Mouse (Mus musculus) liver, embryonic 15.5 days (tissue): ENCODE measurements around the gene Ccdc184. TPM values are rescaled to one million over a fixed set of nuclear protein-coding genes. Genes with fewer than 3 reads are reported as not detected.
A peak's percentile ranks its signal among the peaks of the same experiment; 100 is the strongest.

ENCODE experiments used
- ATAC-seq: fragments of 200-750 bp; cut with Nextera tagmentation; 2 replicates; pipeline ENCODE4 v1.8.0; 2017; ENCODE audit warnings: moderate number of reproducible peaks, mild to moderate bottlenecking, moderate library complexity; ENCODE audit not compliant: insufficient read depth
- H3K27ac ChIP-seq: fragments of 300-500 bp; sonication (generic); replicated peaks from 2 replicates; pipeline ENCODE4 v1.5.1; 2015; ENCODE audit warnings: mild to moderate bottlenecking, inconsistent platforms
- H3K27me3 ChIP-seq: fragments of 300-500 bp; sonication (generic); 2 replicates; pipeline ENCODE4 v1.6.1; 2015; ENCODE audit warnings: mild to moderate bottlenecking, inconsistent platforms
- H3K36me3 ChIP-seq: fragments of 300-500 bp; sonication (generic); replicated peaks from 2 replicates; pipeline ENCODE4 v1.6.1; 2015; ENCODE audit warnings: moderate library complexity, mild to moderate bottlenecking, inconsistent platforms
- H3K4me1 ChIP-seq: fragments of 300-500 bp; sonication (generic); replicated peaks from 2 replicates; pipeline ENCODE4 v1.6.1; 2015; ENCODE audit warnings: inconsistent platforms
- H3K4me2 ChIP-seq: fragments of 300-500 bp; sonication (generic); 2 replicates; pipeline ENCODE4 v1.6.1; 2015; ENCODE audit warnings: moderate library complexity, mild to moderate bottlenecking, inconsistent platforms
- H3K4me3 ChIP-seq: fragments of 300-500 bp; sonication (generic); replicated peaks from 2 replicates; pipeline ENCODE4 v1.5.1; 2015; ENCODE audit warnings: mild to moderate bottlenecking, inconsistent platforms
- H3K9ac ChIP-seq: fragments of 300-500 bp; sonication (generic); 2 replicates; pipeline ENCODE4 v1.6.1; 2015; ENCODE audit warnings: moderate library complexity, mild to moderate bottlenecking, inconsistent platforms
- H3K9me3 ChIP-seq: fragments of 300-500 bp; sonication (generic); replicated peaks from 2 replicates; pipeline ENCODE4 v1.6.1; 2016; ENCODE audit warnings: inconsistent platforms
- WGBS: fragments of 180-500 bp; shearing (Covaris S2); methylation state at CpG from one replicate; pipeline ENCODE4 v1.1.7; 2015; ENCODE audit warnings: mixed read lengths; ENCODE audit not compliant: insufficient replicate concordance; 5-methylcytosine and 5-hydroxymethylcytosine counted together
- polyA plus RNA-seq: library from polyadenylated mRNA; unstranded; fragments of >200 nt; fragmentation: Nextera tagmentation; extraction: Ambion mirVana; gene quantifications from 2 replicates; pipeline ENCODE4 v1.2.1, GENCODE M21; 2015

The Ccdc184 gene
- polyA plus RNA-seq, 1 experiment from 2014 or later = 0.06 TPM

DNA sequence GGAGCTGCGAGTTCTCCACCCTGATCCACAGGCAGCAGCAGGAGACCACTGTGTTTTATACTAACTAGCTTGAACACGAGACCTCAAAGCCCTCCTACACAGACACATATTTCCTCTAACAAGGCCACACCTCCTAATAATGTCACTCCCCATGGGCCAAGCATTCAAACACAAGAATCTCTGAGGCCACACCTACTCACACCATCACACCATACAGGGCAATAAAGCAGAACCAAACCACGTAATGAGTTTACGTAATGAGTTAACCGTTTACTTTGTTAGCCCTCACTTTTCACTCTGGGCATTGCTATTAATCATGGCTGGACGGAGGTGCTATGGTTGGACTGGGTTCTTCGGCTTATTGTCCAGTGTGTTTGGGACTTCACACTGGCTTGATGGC, 27.2 kb upstream of the Ccdc184 start:
- H3K9ac ChIP-seq = no peak overlapping the region
- no peak overlapping the region for H3K4me2 ChIP-seq
- no peaks in the 10 kb centered on the region for H3K27me3 ChIP-seq
- no peaks in the 10 kb centered on the region for H3K9me3 ChIP-seq
- no peak overlapping the region for H3K27ac ChIP-seq
- H3K36me3 ChIP-seq = peaks cover 62% of the 10 kb centered on the region
- WGBS = 65% methylated on average over 7 of the region's 7 CpGs
- no peak overlapping the region for H3K4me3 ChIP-seq
- peaks cover 8% of the 10 kb centered on the region for H3K4me1 ChIP-seq
- ATAC-seq = no peak

DNA sequence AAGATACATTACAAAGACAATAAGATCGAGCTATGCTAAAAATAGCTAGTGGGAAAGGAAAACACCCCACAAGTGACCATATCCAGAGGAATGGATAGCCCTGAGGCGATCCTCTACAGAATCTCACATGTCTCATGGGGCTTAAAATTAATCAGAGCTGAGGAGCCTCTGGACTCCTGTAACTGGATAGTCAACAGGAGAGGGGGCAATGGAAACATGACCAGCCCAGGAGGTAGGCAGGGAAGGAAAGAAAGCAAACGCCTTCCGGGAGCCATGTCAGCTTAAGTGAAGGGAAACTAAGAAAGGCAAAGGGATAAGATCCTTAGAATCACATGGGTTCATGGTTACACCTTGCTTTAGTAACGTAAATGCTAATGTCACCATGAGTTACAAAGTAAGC, 26.1 kb upstream of the Ccdc184 start:
- WGBS = 85% methylated on average over 5 of the region's 5 CpGs
- H3K9me3 ChIP-seq = no peaks in the 10 kb centered on the region
- no peak overlapping the region for H3K9ac ChIP-seq
- no peak overlapping the region for H3K4me2 ChIP-seq
- ATAC-seq = no peak
- peaks cover 15% of the 10 kb centered on the region for H3K4me1 ChIP-seq
- H3K27ac ChIP-seq = no peak overlapping the region
- no peaks in the 10 kb centered on the region for H3K27me3 ChIP-seq
- H3K4me3 ChIP-seq = no peak overlapping the region
- peaks cover 52% of the 10 kb centered on the region for H3K36me3 ChIP-seq

DNA sequence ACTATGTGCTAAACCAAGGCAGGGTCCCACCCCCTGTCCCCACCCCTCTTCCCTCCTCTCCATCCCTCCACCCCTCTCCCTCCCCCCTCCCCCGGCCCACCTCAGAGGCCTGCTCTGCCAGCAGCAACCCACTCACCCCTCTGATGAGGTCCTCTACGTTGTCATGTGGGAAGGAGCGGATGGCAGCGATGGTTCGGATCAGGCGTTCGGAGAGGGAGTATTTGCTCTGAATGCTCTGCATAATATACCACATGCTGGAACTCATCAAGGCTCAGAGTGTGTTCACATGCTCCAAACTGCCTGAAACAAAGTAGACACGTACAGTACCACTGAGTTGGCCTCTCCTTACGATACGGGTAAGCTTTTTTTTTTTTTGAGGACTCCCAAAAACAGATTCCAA, 24.4 kb upstream of the Ccdc184 start:
- peaks cover 19% of the 10 kb centered on the region for H3K4me1 ChIP-seq
- no peak overlapping the region for H3K9ac ChIP-seq
- no peak for ATAC-seq
- H3K4me2 ChIP-seq = no peak overlapping the region
- no peaks in the 10 kb centered on the region for H3K9me3 ChIP-seq
- H3K36me3 ChIP-seq = peaks cover 36% of the 10 kb centered on the region
- WGBS = 87% methylated on average over 10 of the region's 10 CpGs
- no peak overlapping the region for H3K27ac ChIP-seq
- H3K4me3 ChIP-seq = no peak overlapping the region
- no peaks in the 10 kb centered on the region for H3K27me3 ChIP-seq

DNA sequence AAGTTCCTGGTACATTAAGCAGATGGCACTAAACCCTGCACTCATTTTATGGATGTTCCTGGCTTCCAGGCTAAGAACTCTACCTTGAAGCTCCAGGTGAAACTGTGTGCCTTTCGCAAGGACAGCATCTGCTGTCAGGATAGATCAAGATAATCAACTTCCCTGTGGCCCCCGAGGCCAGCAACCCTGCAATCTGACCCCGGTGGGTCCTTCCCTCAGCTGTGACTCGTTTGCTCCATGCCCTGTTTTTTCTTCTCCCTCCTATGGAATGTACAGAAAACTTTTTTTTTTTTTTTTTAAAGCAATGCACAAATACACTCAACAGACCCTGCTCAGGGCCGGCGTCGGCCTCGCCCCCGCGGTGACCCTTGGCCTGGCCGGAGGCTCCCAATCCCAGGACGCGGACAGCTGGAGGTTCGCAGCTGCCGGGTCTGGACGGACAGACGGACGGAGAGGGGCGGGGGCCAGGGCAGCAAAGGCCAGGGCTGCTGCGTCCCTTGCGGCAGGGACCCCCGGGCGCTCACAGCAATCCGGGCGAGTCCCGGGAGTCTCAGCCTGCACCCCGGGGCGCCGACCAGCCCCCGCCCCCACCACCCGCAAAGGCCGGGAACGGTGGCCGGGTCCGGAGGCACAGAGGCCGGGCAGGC, 22.0 kb upstream of the Ccdc184 start:
- peak; percentile 68 for ATAC-seq
- Histone ChIP-seq H3K4me1 (peaks cover 19% of the 10 kb centered on the region), H3K27me3 (no peaks in the 10 kb centered on the region), H3K4me3 (peak overlapping the region; percentile 75), H3K9me3 (no peaks in the 10 kb centered on the region), H3K4me2 (peak overlapping the region; percentile 82), H3K27ac (peak overlapping the region; percentile 70), H3K9ac (peak overlapping the region; percentile 86), H3K36me3 (peaks cover 20% of the 10 kb centered on the region)
- WGBS = 1% methylated on average over 35 of the region's 36 CpGs

- peak overlapping the region; percentile 75 for H3K4me3 ChIP-seq
- peak overlapping the region; percentile 70 for H3K27ac ChIP-seq
- H3K4me2 ChIP-seq = peak overlapping the region; percentile 82
- peaks cover 19% of the 10 kb centered on the region for H3K4me1 ChIP-seq
- WGBS = under 1% methylated on average over 38 of the region's 38 CpGs
- H3K36me3 ChIP-seq = peaks cover 13% of the 10 kb centered on the region
- no peaks in the 10 kb centered on the region for H3K27me3 ChIP-seq
- peak; percentile 95 for ATAC-seq
- peak overlapping the region; percentile 86 for H3K9ac ChIP-seq
- H3K9me3 ChIP-seq = no peaks in the 10 kb centered on the region
These were observed 21.3 kb upstream of the Ccdc184 start for GRCm38 (mm10) chr15:98145559-98146181.

- no peak overlapping the region for H3K4me3 ChIP-seq
- H3K9me3 ChIP-seq = no peaks in the 10 kb centered on the region
- no peak for ATAC-seq
- H3K4me1 ChIP-seq = peaks cover 19% of the 10 kb centered on the region
- no peak overlapping the region for H3K27ac ChIP-seq
- H3K9ac ChIP-seq = no peak overlapping the region
- 71% methylated on average over 3 of the region's 3 CpGs for WGBS
- no peak overlapping the region for H3K4me2 ChIP-seq
- H3K27me3 ChIP-seq = no peaks in the 10 kb centered on the region
- H3K36me3 ChIP-seq = no peaks in the 10 kb centered on the region
These were observed 18.6 kb upstream of the Ccdc184 start for GRCm38 (mm10) chr15:98148356-98148755.

- Histone ChIP-seq H3K4me1 (peaks cover 16% of the 10 kb centered on the region), H3K27ac (no peak overlapping the region), H3K27me3 (no peaks in the 10 kb centered on the region), H3K4me3 (no peak overlapping the region), H3K9ac (no peak overlapping the region), H3K4me2 (no peak overlapping the region), H3K36me3 (no peaks in the 10 kb centered on the region), H3K9me3 (no peaks in the 10 kb centered on the region)
- WGBS = 60% methylated on average over 10 of the region's 10 CpGs
- ATAC-seq = no peak
These were observed 17.8 kb upstream of the Ccdc184 start for GRCm38 (mm10) chr15:98149166-98149602.

DNA sequence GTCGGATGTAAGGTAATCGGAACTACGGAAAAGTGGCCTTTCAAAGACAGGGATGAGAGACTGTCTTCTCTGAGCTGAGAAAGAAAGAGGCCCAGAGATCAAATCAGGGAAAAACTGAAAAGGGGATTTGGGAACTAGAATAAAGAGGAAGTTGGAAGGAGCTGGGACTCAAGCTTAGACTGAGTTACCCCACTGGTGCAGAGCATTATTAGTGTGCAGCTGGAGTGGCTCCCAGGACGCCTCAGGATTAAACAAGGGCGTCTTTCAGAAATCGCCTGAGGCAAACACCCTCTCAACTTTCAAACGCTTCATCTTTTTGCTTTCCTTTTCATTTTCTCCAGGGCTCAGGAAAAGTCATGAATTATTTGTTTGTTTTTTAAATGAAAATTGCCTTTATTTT, 14.0 kb upstream of the Ccdc184 start:
- Histone ChIP-seq H3K9ac (no peak overlapping the region), H3K4me3 (no peak overlapping the region), H3K4me1 (no peaks in the 10 kb centered on the region), H3K27ac (no peak overlapping the region), H3K36me3 (no peaks in the 10 kb centered on the region), H3K4me2 (no peak overlapping the region), H3K9me3 (no peaks in the 10 kb centered on the region), H3K27me3 (no peaks in the 10 kb centered on the region)
- 78% methylated on average over 7 of the region's 7 CpGs for WGBS
- no peak for ATAC-seq

- WGBS = 32% methylated on average over 3 of the region's 3 CpGs
- H3K27me3 ChIP-seq = no peaks in the 10 kb centered on the region
- H3K9ac ChIP-seq = no peak overlapping the region
These were observed 13.3 kb upstream of the Ccdc184 start for GRCm38 (mm10) chr15:98153625-98154024.

GRCm38 (mm10) chr15:98154146-98154545, 12.8 kb upstream of the Ccdc184 start:
- no peaks in the 10 kb centered on the region for H3K27me3 ChIP-seq

More at GRCm38 (mm10) chr15:98153625-98154024, 13.3 kb upstream of the Ccdc184 start:
- Histone ChIP-seq H3K4me2 (no peak overlapping the region), H3K27ac (no peak overlapping the region), H3K4me3 (no peak overlapping the region), H3K36me3 (no peaks in the 10 kb centered on the region), H3K9me3 (no peaks in the 10 kb centered on the region), H3K4me1 (no peaks in the 10 kb centered on the region)
- ATAC-seq = no peak

DNA sequence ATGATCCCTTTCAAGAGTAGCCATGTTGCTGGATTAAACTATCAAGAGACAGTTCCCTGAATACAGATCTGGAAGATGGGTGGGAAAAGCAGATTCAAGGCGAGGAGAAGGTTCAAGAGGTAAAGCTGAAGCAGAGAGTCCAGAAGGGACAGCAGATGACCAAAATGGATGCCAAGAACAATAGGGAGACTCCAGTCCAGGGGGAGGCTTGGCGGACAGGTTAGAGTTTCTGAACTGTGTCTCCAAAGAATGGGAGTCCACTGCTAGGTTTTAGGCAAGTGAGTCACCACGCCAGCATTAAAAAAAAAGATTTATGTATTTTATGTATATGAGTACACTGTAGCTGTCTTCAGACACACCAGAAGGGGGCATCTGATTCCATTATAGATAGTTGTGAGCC, 12.3 kb upstream of the Ccdc184 start:
- no peak overlapping the region for H3K9ac ChIP-seq
- no peaks in the 10 kb centered on the region for H3K9me3 ChIP-seq
- H3K36me3 ChIP-seq = no peaks in the 10 kb centered on the region
- no peaks in the 10 kb centered on the region for H3K4me1 ChIP-seq
- no peak overlapping the region for H3K4me2 ChIP-seq
- H3K4me3 ChIP-seq = no peak overlapping the region
- no peak for ATAC-seq
- H3K27me3 ChIP-seq = no peaks in the 10 kb centered on the region
- no peak overlapping the region for H3K27ac ChIP-seq
- WGBS = 68% methylated on average over 3 of the region's 3 CpGs

More at GRCm38 (mm10) chr15:98154146-98154545, 12.8 kb upstream of the Ccdc184 start:
- 45% methylated on average over 4 of the region's 4 CpGs for WGBS
- no peak for ATAC-seq
- Histone ChIP-seq H3K4me2 (no peak overlapping the region), H3K9me3 (no peaks in the 10 kb centered on the region), H3K27ac (no peak overlapping the region), H3K4me1 (no peaks in the 10 kb centered on the region), H3K36me3 (no peaks in the 10 kb centered on the region), H3K9ac (no peak overlapping the region), H3K4me3 (no peak overlapping the region)
